Mouse (Mus musculus) liver, adult 2 months (tissue): Measurements from ENCODE around the gene Podnl1. TPM values are rescaled to one million over a fixed set of nuclear protein-coding genes. Genes with fewer than 3 reads are reported as not detected.

Experiments
- DNase-seq: peaks from one replicate; pipeline ENCODE4 v3.0.0-alpha.2; 2011; ENCODE audit warnings: low read depth, low spot score; ENCODE audit errors: extremely low read depth
- H3K27ac ChIP-seq: fragments of 200-500 bp; replicated peaks from 2 replicates; pipeline ENCODE4 v1.5.1; 2012; ENCODE audit warnings: low read depth, mild to moderate bottlenecking, control low read depth, inconsistent platforms, low read length; ENCODE audit not compliant: insufficient read depth
- H3K27me3 ChIP-seq: fragments of 200-500 bp; 2 replicates; pipeline ENCODE4 v1.6.1; 2012; ENCODE audit warnings: mild to moderate bottlenecking, moderate library complexity, low read length, inconsistent platforms; ENCODE audit not compliant: control insufficient read depth, insufficient read depth
- H3K36me3 ChIP-seq: fragments of 200-500 bp; 2 replicates; pipeline ENCODE4 v1.6.1; 2012; ENCODE audit warnings: low read length, inconsistent platforms; ENCODE audit not compliant: control insufficient read depth, insufficient read depth
- H3K4me1 ChIP-seq: fragments of 200-500 bp; 2 replicates; pipeline ENCODE4 v1.6.1; 2011; ENCODE audit warnings: low read length; ENCODE audit not compliant: control insufficient read depth, insufficient read depth
- H3K4me3 ChIP-seq: fragments of 200-500 bp; 2 replicates; pipeline ENCODE4 v1.5.1; 2011; ENCODE audit warnings: low read depth, mild to moderate bottlenecking, control low read depth, low read length, moderate library complexity; ENCODE audit not compliant: insufficient read depth
- H3K79me2 ChIP-seq: fragments of 200-500 bp; 2 replicates; pipeline ENCODE4 v1.6.1; 2012; ENCODE audit warnings: inconsistent platforms, mild to moderate bottlenecking, low read length, moderate library complexity; ENCODE audit not compliant: control insufficient read depth, insufficient read depth
- H3K9ac ChIP-seq: fragments of 200-500 bp; 2 replicates; pipeline ENCODE4 v1.6.1; 2012; ENCODE audit warnings: low read depth, mild to moderate bottlenecking, control low read depth, inconsistent platforms, low read length
- CTCF ChIP-seq: fragments of 200-500 bp; IDR thresholded peaks from 2 replicates; pipeline ENCODE4 v1.5.1; 2011; ENCODE audit warnings: low read depth, low read length, control low read depth
- POLR2A ChIP-seq: fragments of 200-500 bp; IDR thresholded peaks from 2 replicates; pipeline ENCODE4 v1.6.1; 2011; ENCODE audit warnings: low read length, control low read depth; ENCODE audit not compliant: insufficient read depth; ENCODE audit errors: extremely low read depth
- WGBS: fragments of 180-500 bp; shearing (Covaris S2); methylation state at CpG from one replicate; pipeline ENCODE4 v1.1.7; 2018; 5-methylcytosine and 5-hydroxymethylcytosine counted together
- polyA plus RNA-seq: library from polyadenylated mRNA; depleted of rRNA; stranded (reverse); fragments of >200 nt; gene quantifications from 2 replicates; pipeline ENCODE4 v1.2.3, GENCODE M21; 2012; rRNA removed
- total RNA-seq: library from RNA; depleted of rRNA; stranded (reverse); fragments of >200 nt; gene quantifications from 2 replicates; pipeline ENCODE4 v1.2.3, GENCODE M21; 2014; rRNA removed

The Podnl1 gene
- total and polyA plus RNA-seq, 2 experiments: 0.86 TPM; not detected in 1

- peak; percentile 65 for TF ChIP-seq CTCF
- no peak for TF ChIP-seq POLR2A
- H3K27ac ChIP-seq: no peak overlapping the region
- no peaks in the 10 kb centered on the region for H3K4me1 ChIP-seq
- no peak for DNase-seq
- no peaks in the 10 kb centered on the region for H3K27me3 ChIP-seq
- no peak overlapping the region for H3K9ac ChIP-seq
- H3K36me3 ChIP-seq: no peaks in the 10 kb centered on the region
- WGBS: 84% methylated on average over 6 of the region's 6 CpGs
- H3K79me2 ChIP-seq: no peaks in the 10 kb centered on the region
- H3K4me3 ChIP-seq: no peak overlapping the region
These were observed 48.1 kb downstream of the Podnl1 start for GRCm38 (mm10) chr8:84173861-84174260.

- 44% methylated on average over 3 of the region's 3 CpGs for WGBS
- no peaks in the 10 kb centered on the region for H3K27me3 ChIP-seq
- H3K4me1 ChIP-seq: no peaks in the 10 kb centered on the region
- no peak overlapping the region for H3K4me3 ChIP-seq
- H3K79me2 ChIP-seq: no peaks in the 10 kb centered on the region
- no peak for TF ChIP-seq CTCF
- no peak for TF ChIP-seq POLR2A
- no peak for DNase-seq
- no peak overlapping the region for H3K9ac ChIP-seq
- H3K27ac ChIP-seq: no peak overlapping the region
- H3K36me3 ChIP-seq: no peaks in the 10 kb centered on the region
These were observed 50.8 kb downstream of the Podnl1 start for GRCm38 (mm10) chr8:84176560-84176959.

GRCm38 (mm10) chr8:84177405-84177804 is 51.6 kb downstream of the Podnl1 start:
- no peak overlapping the region for H3K9ac ChIP-seq
- no peaks in the 10 kb centered on the region for H3K27me3 ChIP-seq
- H3K4me1 ChIP-seq: no peaks in the 10 kb centered on the region
- 89% methylated on average over 3 of the region's 3 CpGs for WGBS
- no peak overlapping the region for H3K4me3 ChIP-seq
- H3K27ac ChIP-seq: no peak overlapping the region
- DNase-seq: no peak
- no peak for TF ChIP-seq POLR2A
- TF ChIP-seq CTCF: no peak
- H3K36me3 ChIP-seq: no peaks in the 10 kb centered on the region
- H3K79me2 ChIP-seq: no peaks in the 10 kb centered on the region

- WGBS: 85% methylated on average over 8 of the region's 8 CpGs
- DNase-seq: no peak
- H3K27me3 ChIP-seq: peaks cover 2% of the 10 kb centered on the region; the same call in 1 of the 2 replicates
- no peaks in the 10 kb centered on the region for H3K36me3 ChIP-seq
- H3K4me1 ChIP-seq: no peaks in the 10 kb centered on the region
- H3K27ac ChIP-seq: no peak overlapping the region
- H3K4me3 ChIP-seq: no peak overlapping the region
- no peak for TF ChIP-seq POLR2A
- no peak for TF ChIP-seq CTCF
- H3K9ac ChIP-seq: no peak overlapping the region
- H3K79me2 ChIP-seq: no peaks in the 10 kb centered on the region
These were observed 52.8 kb downstream of the Podnl1 start for GRCm38 (mm10) chr8:84178592-84178991.

- WGBS: 78% methylated on average over 4 of the region's 4 CpGs
- DNase-seq: no peak
- Histone ChIP-seq H3K27ac (no peak overlapping the region), H3K9ac (no peak overlapping the region), H3K36me3 (no peaks in the 10 kb centered on the region), H3K4me3 (no peak overlapping the region), H3K27me3 (peaks cover 11% of the 10 kb centered on the region; the same call in 1 of the 2 replicates), H3K4me1 (no peaks in the 10 kb centered on the region), H3K79me2 (no peaks in the 10 kb centered on the region)
- TF ChIP-seq POLR2A (no peak), CTCF (no peak)
These were observed 54.2 kb downstream of the Podnl1 start for GRCm38 (mm10) chr8:84179946-84180345.

- Histone ChIP-seq H3K36me3 (no peaks in the 10 kb centered on the region), H3K27ac (no peak overlapping the region), H3K9ac (no peak overlapping the region), H3K27me3 (peaks cover 11% of the 10 kb centered on the region; the same call in 1 of the 2 replicates), H3K4me3 (no peak overlapping the region), H3K79me2 (no peaks in the 10 kb centered on the region), H3K4me1 (no peaks in the 10 kb centered on the region)
- no peak for DNase-seq
- TF ChIP-seq POLR2A (no peak), CTCF (no peak)
- WGBS: 26% methylated on average over 16 of the region's 16 CpGs
These were observed 54.9 kb downstream of the Podnl1 start for GRCm38 (mm10) chr8:84180530-84181190.

Other genes starting within 250 kb of the Podnl1 start
- gene Adgrl1, start 225.9 kb upstream of the Podnl1 start, total RNA-seq: 1.6 TPM in 2 replicates
- 2.7 and 3.5 TPM in 2 replicates for gene Adgrl1, start 225.9 kb upstream of the Podnl1 start, polyA plus RNA-seq
- gene Gm10644, start 170.8 kb upstream of the Podnl1 start, total RNA-seq: 1.8 and 2.0 TPM in 2 replicates
- gene Gm10644, start 170.8 kb upstream of the Podnl1 start, polyA plus RNA-seq: 4.0 and 4.3 TPM in 2 replicates
- gene Asf1b, start 170.5 kb upstream of the Podnl1 start, total RNA-seq: 0.37 and 1.1 TPM in 2 replicates
- gene Asf1b, start 170.5 kb upstream of the Podnl1 start, polyA plus RNA-seq: 0.86 and 1.4 TPM in 2 replicates
- 23.0 and 24.9 TPM in 2 replicates for gene Prkaca, start 153.0 kb upstream of the Podnl1 start, total RNA-seq
- 47.8 and 56.5 TPM in 2 replicates for gene Prkaca, start 153.0 kb upstream of the Podnl1 start, polyA plus RNA-seq
- 4.0 and 7.2 TPM in 2 replicates for gene Samd1, start 128.3 kb upstream of the Podnl1 start, total RNA-seq
- gene Samd1, start 128.3 kb upstream of the Podnl1 start, polyA plus RNA-seq: 11.9 and 12.2 TPM in 2 replicates
- 0.20 and 0.46 TPM in 2 replicates for gene 1700067K01Rik, start 124.5 kb upstream of the Podnl1 start, total RNA-seq
- gene 1700067K01Rik, start 124.5 kb upstream of the Podnl1 start, polyA plus RNA-seq: 0.11 and 0.26 TPM in 2 replicates
- 0.20 and 0.28 TPM in 2 replicates for gene 2210011C24Rik, start 113.8 kb upstream of the Podnl1 start, total RNA-seq
- gene 2210011C24Rik, start 113.8 kb upstream of the Podnl1 start, polyA plus RNA-seq: 0.21 and 0.34 TPM in 2 replicates
- gene Palm3, start 104.5 kb upstream of the Podnl1 start, total RNA-seq: not detected in 2 replicates
- gene Palm3, start 104.5 kb upstream of the Podnl1 start, polyA plus RNA-seq: not detected in 2 replicates
- gene Il27ra, start 83.4 kb upstream of the Podnl1 start, total RNA-seq: 1.4 and 1.5 TPM in 2 replicates
- gene Il27ra, start 83.4 kb upstream of the Podnl1 start, polyA plus RNA-seq: 1.4 and 2.1 TPM in 2 replicates
- not detected in 2 replicates for gene Rln3, start 81.0 kb upstream of the Podnl1 start, total RNA-seq
- not detected in 2 replicates for gene Rln3, start 81.0 kb upstream of the Podnl1 start, polyA plus RNA-seq
- gene Gm10643, start 60.9 kb upstream of the Podnl1 start, total RNA-seq: 0.65 and 0.74 TPM in 2 replicates
- gene Gm10643, start 60.9 kb upstream of the Podnl1 start, polyA plus RNA-seq: 0.10 TPM in 1 of 2 replicates, not detected in the other
- gene Rfx1, start 59.2 kb upstream of the Podnl1 start, total RNA-seq: 1.8 and 2.6 TPM in 2 replicates
- gene Rfx1, start 59.2 kb upstream of the Podnl1 start, polyA plus RNA-seq: 6.4 and 8.3 TPM in 2 replicates
- gene Dcaf15, start 21.2 kb upstream of the Podnl1 start, total RNA-seq: 1.4 and 2.2 TPM in 2 replicates
- gene Dcaf15, start 21.2 kb upstream of the Podnl1 start, polyA plus RNA-seq: 9.2 and 9.9 TPM in 2 replicates
- 4.0 and 5.6 TPM in 2 replicates for gene Cc2d1a, start 21.9 kb downstream of the Podnl1 start, total RNA-seq
- gene Cc2d1a, start 21.9 kb downstream of the Podnl1 start, polyA plus RNA-seq: 10.4 and 10.6 TPM in 2 replicates
- gene 4930432K21Rik, start 22.0 kb downstream of the Podnl1 start, total RNA-seq: not detected in 2 replicates
- 0.07 and 0.11 TPM in 2 replicates for gene 4930432K21Rik, start 22.0 kb downstream of the Podnl1 start, polyA plus RNA-seq
- gene Nanos3, start 59.2 kb downstream of the Podnl1 start, total RNA-seq: not detected in 2 replicates
- gene Nanos3, start 59.2 kb downstream of the Podnl1 start, polyA plus RNA-seq: not detected in 2 replicates
- 2.8 and 3.7 TPM in 2 replicates for gene Zswim4, start 111.1 kb downstream of the Podnl1 start, total RNA-seq
- gene Zswim4, start 111.1 kb downstream of the Podnl1 start, polyA plus RNA-seq: 6.9 and 8.4 TPM in 2 replicates
- 103 and 115 TPM in 2 replicates for gene D8Ertd738e, start 123.7 kb downstream of the Podnl1 start, total RNA-seq
- gene D8Ertd738e, start 123.7 kb downstream of the Podnl1 start, polyA plus RNA-seq: 99.3 and 105 TPM in 2 replicates
- 17.1 and 25.8 TPM in 2 replicates for gene Mri1, start 131.3 kb downstream of the Podnl1 start, total RNA-seq
- gene Mri1, start 131.3 kb downstream of the Podnl1 start, polyA plus RNA-seq: 43.1 and 75.7 TPM in 2 replicates
- gene Ccdc130, start 144.4 kb downstream of the Podnl1 start, total RNA-seq: 2.3 and 6.9 TPM in 2 replicates
- gene Ccdc130, start 144.4 kb downstream of the Podnl1 start, polyA plus RNA-seq: 8.7 and 19.1 TPM in 2 replicates